Mouse (Mus musculus) liver, postnatal 0 days (tissue): ENCODE results near the gene Wdr70. TPM values are rescaled to one million over a fixed set of nuclear protein-coding genes. Genes with fewer than 3 reads are reported as not detected.
A peak's percentile ranks its signal among the peaks of the same experiment; 100 is the strongest.

Source experiments
- ATAC-seq: fragments of 200-750 bp; cut with Nextera tagmentation; 2 replicates; pipeline ENCODE4 v1.8.0; 2017; ENCODE audit warnings: mild to moderate bottlenecking, moderate library complexity
- DNase-seq: peaks from one replicate; pipeline ENCODE4 v3.0.0-alpha.2; 2016
- H3K27ac ChIP-seq: fragments of 300-500 bp; sonication (generic); 2 replicates; pipeline ENCODE4 v1.5.1; 2014; ENCODE audit warnings: antibody characterized with exemption, moderate library complexity, mild to moderate bottlenecking, low read depth
- H3K27me3 ChIP-seq: fragments of 300-500 bp; sonication (generic); 2 replicates; pipeline ENCODE4 v1.6.1; 2014; ENCODE audit warnings: low read length, control low read depth, mixed read lengths; ENCODE audit not compliant: insufficient read depth
- H3K36me3 ChIP-seq: fragments of 300-500 bp; sonication (generic); replicated peaks from 2 replicates; pipeline ENCODE4 v1.6.1; 2014; ENCODE audit warnings: mild to moderate bottlenecking, control low read depth, low read length, moderate library complexity, mixed read lengths; ENCODE audit not compliant: insufficient read depth
- H3K4me1 ChIP-seq: fragments of 300-500 bp; sonication (generic); 2 replicates; pipeline ENCODE4 v1.6.1; 2014; ENCODE audit warnings: antibody characterized with exemption, mild to moderate bottlenecking, control low read depth; ENCODE audit not compliant: insufficient read depth
- H3K4me2 ChIP-seq: fragments of 300-500 bp; sonication (generic); 2 replicates; pipeline ENCODE4 v1.6.1; 2014; ENCODE audit warnings: low read depth, mild to moderate bottlenecking, low read length, moderate library complexity, mixed read lengths
- H3K4me3 ChIP-seq: fragments of 300-500 bp; sonication (generic); 2 replicates; pipeline ENCODE4 v1.5.1; 2014; ENCODE audit warnings: low read depth, low read length
- H3K9ac ChIP-seq: fragments of 300-500 bp; sonication (generic); replicated peaks from 2 replicates; pipeline ENCODE4 v1.6.1; 2014; ENCODE audit warnings: mild to moderate bottlenecking, moderate library complexity
- H3K9me3 ChIP-seq: fragments of 300-500 bp; sonication (generic); 2 replicates; pipeline ENCODE4 v1.6.1; 2016; ENCODE audit warnings: mild to moderate bottlenecking, control low read depth, low read length, mixed read lengths
- CTCF ChIP-seq: sonication (generic); IDR thresholded peaks from 2 replicates; pipeline ENCODE4 v1.5.1; 2016; ENCODE audit warnings: antibody characterized with exemption, low read depth
- EP300 ChIP-seq: IDR thresholded peaks from 2 replicates; pipeline ENCODE4 v1.6.1; 2016; ENCODE audit warnings: antibody characterized with exemption, low read depth, mild to moderate bottlenecking
- WGBS: fragments of 180-500 bp; shearing (Covaris S2); extraction: QIAGEN DNeasy Blood & Tissue Kit; methylation state at CpG from one replicate; pipeline ENCODE4 v1.1.7; 2014; ENCODE audit not compliant: insufficient replicate concordance; 5-methylcytosine and 5-hydroxymethylcytosine counted together
- polyA plus RNA-seq: library from polyadenylated mRNA; unstranded; fragments of >200 nt; fragmentation: Nextera tagmentation; extraction: Ambion mirVana; gene quantifications from 2 replicates; pipeline ENCODE4 v1.2.1, GENCODE M21; 2015

Gene Wdr70
- polyA plus RNA-seq, 1 experiment from 2014 or later, result 15.5 TPM

GRCm38 (mm10) chr15:7891547-7892282 lies 207.3 kb downstream of the Wdr70 start:
- peak; percentile 44 for ATAC-seq
- Histone ChIP-seq H3K4me3 (no peak overlapping the region), H3K4me1 (no peaks in the 10 kb centered on the region), H3K36me3 (no peaks in the 10 kb centered on the region), H3K4me2 (no peak overlapping the region), H3K27ac (no peak overlapping the region), H3K27me3 (no peaks in the 10 kb centered on the region), H3K9me3 (no peaks in the 10 kb centered on the region), H3K9ac (no peak overlapping the region)
- WGBS, result 57% methylated on average over 9 of the region's 9 CpGs
- no peak for TF ChIP-seq EP300
- peak; percentile 21 for DNase-seq

- WGBS, result 81% methylated on average over 5 of the region's 5 CpGs
- H3K4me1 ChIP-seq, result no peaks in the 10 kb centered on the region
- no peak for ATAC-seq
These were observed 208.7 kb downstream of the Wdr70 start for GRCm38 (mm10) chr15:7890286-7890685.

DNA sequence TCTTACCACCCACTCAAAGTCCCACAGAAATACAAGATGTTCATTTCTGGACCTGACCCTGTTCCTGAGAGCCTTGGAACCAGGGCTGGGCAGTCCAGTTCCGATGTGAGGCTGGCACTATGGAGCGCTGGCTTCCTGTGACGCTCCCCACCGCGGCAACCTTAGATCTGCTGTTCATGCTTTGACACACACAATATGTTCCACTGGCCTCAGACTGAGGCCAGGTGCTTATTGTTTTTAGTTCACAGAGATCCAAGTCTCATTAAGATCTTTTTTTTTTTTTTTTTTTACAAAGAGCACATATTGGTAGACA lies 209.7 kb downstream of the Wdr70 start:
- Histone ChIP-seq H3K27me3 (no peaks in the 10 kb centered on the region), H3K9me3 (no peaks in the 10 kb centered on the region), H3K4me1 (no peaks in the 10 kb centered on the region), H3K36me3 (no peaks in the 10 kb centered on the region), H3K9ac (no peak overlapping the region), H3K4me3 (no peak overlapping the region), H3K27ac (no peak overlapping the region), H3K4me2 (no peak overlapping the region)
- TF ChIP-seq EP300 (no peak), CTCF (no peak)
- WGBS, result 85% methylated on average over 5 of the region's 5 CpGs
- DNase-seq (no peak), ATAC-seq (no peak)

More at GRCm38 (mm10) chr15:7890286-7890685, 208.7 kb downstream of the Wdr70 start:
- H3K4me2 ChIP-seq, result no peak overlapping the region
- no peak overlapping the region for H3K4me3 ChIP-seq
- H3K9me3 ChIP-seq, result no peaks in the 10 kb centered on the region
- H3K36me3 ChIP-seq, result no peaks in the 10 kb centered on the region
- H3K27me3 ChIP-seq, result no peaks in the 10 kb centered on the region
- TF ChIP-seq EP300 (no peak), CTCF (no peak)
- H3K27ac ChIP-seq, result no peak overlapping the region
- no peak overlapping the region for H3K9ac ChIP-seq
- DNase-seq, result no peak

GRCm38 (mm10) chr15:7888617-7889361 lies 210.2 kb downstream of the Wdr70 start:
- Histone ChIP-seq H3K4me2 (no peak overlapping the region), H3K4me1 (no peaks in the 10 kb centered on the region), H3K27me3 (no peaks in the 10 kb centered on the region), H3K9ac (no peak overlapping the region), H3K4me3 (no peak overlapping the region), H3K27ac (no peak overlapping the region), H3K36me3 (peaks cover 4% of the 10 kb centered on the region), H3K9me3 (no peaks in the 10 kb centered on the region)
- no peak for ATAC-seq
- no peak for TF ChIP-seq CTCF
- no peak for TF ChIP-seq EP300
- DNase-seq, result no peak
- 85% methylated on average over 8 of the region's 8 CpGs for WGBS

DNA sequence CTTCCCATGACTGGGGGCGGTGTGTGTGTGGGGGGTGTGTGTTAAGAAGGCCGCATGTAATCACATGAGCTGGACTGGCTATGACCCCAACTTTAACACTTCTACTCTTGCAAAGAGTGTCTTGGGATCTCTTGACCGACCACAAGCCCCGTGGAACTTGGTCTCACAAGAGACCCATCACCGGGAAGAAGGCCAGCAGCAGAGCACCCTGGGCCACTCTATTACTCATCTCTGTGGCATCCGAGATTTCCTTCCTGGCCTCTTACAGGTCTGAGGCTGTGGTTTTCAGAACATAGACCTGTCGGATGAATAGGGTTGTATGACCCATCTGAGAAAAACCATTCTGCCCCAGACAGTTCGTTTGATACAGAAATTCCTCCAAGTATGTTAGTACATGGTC lies 212.4 kb downstream of the Wdr70 start:
- H3K9ac ChIP-seq, result no peak overlapping the region
- H3K4me1 ChIP-seq, result no peaks in the 10 kb centered on the region
- no peak for TF ChIP-seq CTCF
- TF ChIP-seq EP300, result no peak
- peaks cover 8% of the 10 kb centered on the region for H3K36me3 ChIP-seq
- no peak overlapping the region for H3K4me3 ChIP-seq
- H3K4me2 ChIP-seq, result no peak overlapping the region
- H3K27ac ChIP-seq, result no peak overlapping the region
- 77% methylated on average over 8 of the region's 8 CpGs for WGBS
- DNase-seq (no peak), ATAC-seq (no peak)
- no peaks in the 10 kb centered on the region for H3K27me3 ChIP-seq
- H3K9me3 ChIP-seq, result no peaks in the 10 kb centered on the region

GRCm38 (mm10) chr15:7885106-7885505 lies 213.9 kb downstream of the Wdr70 start:
- 82% methylated on average over 10 of the region's 10 CpGs for WGBS
- Histone ChIP-seq H3K4me1 (no peaks in the 10 kb centered on the region), H3K27me3 (no peaks in the 10 kb centered on the region)

More at GRCm38 (mm10) chr15:7885106-7885505, 213.9 kb downstream of the Wdr70 start:
- H3K36me3 ChIP-seq, result peaks cover 8% of the 10 kb centered on the region
- H3K4me2 ChIP-seq, result no peak overlapping the region
- ATAC-seq, result no peak
- no peak overlapping the region for H3K27ac ChIP-seq
- H3K9ac ChIP-seq, result no peak overlapping the region
- H3K4me3 ChIP-seq, result no peak overlapping the region
- no peak for TF ChIP-seq EP300
- no peak for TF ChIP-seq CTCF
- no peaks in the 10 kb centered on the region for H3K9me3 ChIP-seq
- DNase-seq, result no peak
